Mouse (Mus musculus): Measurements from ENCODE around the gene Cox4i1.

Gene Cox4i1

GRCm38 (mm10) chr8:120697154-120697978, 29.3 kb downstream of the Cox4i1 start:
- no peak for DNase-seq

- DNase-seq: no peak
These were observed 29.9 kb downstream of the Cox4i1 start for GRCm38 (mm10) chr8:120697979-120698272.

GRCm38 (mm10) chr8:120698426-120698825, 30.4 kb downstream of the Cox4i1 start:
- DNase-seq: no peak

GRCm38 (mm10) chr8:120699079-120699478, 31.1 kb downstream of the Cox4i1 start:
- no peak for DNase-seq

GRCm38 (mm10) chr8:120699565-120699964, 31.5 kb downstream of the Cox4i1 start:
- DNase-seq: no peak

- DNase-seq: no peak
These were observed 32.0 kb downstream of the Cox4i1 start for GRCm38 (mm10) chr8:120700053-120700452.

GRCm38 (mm10) chr8:120701758-120702465, 33.9 kb downstream of the Cox4i1 start:
- DNase-seq: no peak

GRCm38 (mm10) chr8:120704203-120704602, 36.2 kb downstream of the Cox4i1 start:
- DNase-seq: no peak

GRCm38 (mm10) chr8:120705163-120705562, 37.1 kb downstream of the Cox4i1 start:
- DNase-seq: no peak

GRCm38 (mm10) chr8:120706193-120706592, 38.2 kb downstream of the Cox4i1 start:
- no peak for DNase-seq

- no peak for DNase-seq
These were observed 41.2 kb downstream of the Cox4i1 start for GRCm38 (mm10) chr8:120709176-120709575.

GRCm38 (mm10) chr8:120715200-120715599, 47.2 kb downstream of the Cox4i1 start:
- no peak for DNase-seq

- no peak for DNase-seq
These were observed 48.1 kb downstream of the Cox4i1 start for GRCm38 (mm10) chr8:120715996-120716680.

- DNase-seq: no peak
These were observed 51.7 kb downstream of the Cox4i1 start for GRCm38 (mm10) chr8:120719586-120720236.

GRCm38 (mm10) chr8:120723025-120723424, 55.0 kb downstream of the Cox4i1 start:
- no peak for DNase-seq

Measured in kidney, adult 11 months (tissue).